Mouse (Mus musculus): ENCODE data around the gene Cxcr5.

The Cxcr5 gene

GRCm38 (mm10) chr9:44479628-44480428, 81.8 kb downstream of the Cxcr5 start:
- DNase-seq (ENCODE audit: low read depth, low spot score) = peak; percentile 93

- peak; percentile 86 for DNase-seq (ENCODE audit: low read depth, low spot score)
These were observed 82.6 kb downstream of the Cxcr5 start for GRCm38 (mm10) chr9:44478959-44479605.

- peak; percentile 87 for DNase-seq (ENCODE audit: low read depth, low spot score)
These were observed 83.3 kb downstream of the Cxcr5 start for GRCm38 (mm10) chr9:44478229-44478921.

GRCm38 (mm10) chr9:44477339-44478228, 84.1 kb downstream of the Cxcr5 start:
- peak; percentile 80 for DNase-seq (ENCODE audit: low read depth, low spot score)

- DNase-seq (ENCODE audit: low read depth, low spot score) = peak; percentile 75
These were observed 85.7 kb downstream of the Cxcr5 start for GRCm38 (mm10) chr9:44475936-44476335.

GRCm38 (mm10) chr9:44474327-44474726, 87.3 kb downstream of the Cxcr5 start:
- no peak for DNase-seq (ENCODE audit: low read depth, low spot score)

GRCm38 (mm10) chr9:44473184-44473583, 88.5 kb downstream of the Cxcr5 start:
- DNase-seq (ENCODE audit: low read depth, low spot score) = no peak

- no peak for DNase-seq (ENCODE audit: low read depth, low spot score)
These were observed 92.9 kb downstream of the Cxcr5 start for GRCm38 (mm10) chr9:44468800-44469199.

- DNase-seq (ENCODE audit: low read depth, low spot score) = no peak
These were observed 93.5 kb downstream of the Cxcr5 start for GRCm38 (mm10) chr9:44468224-44468623.

GRCm38 (mm10) chr9:44461950-44462349, 99.7 kb downstream of the Cxcr5 start:
- DNase-seq (ENCODE audit: low read depth, low spot score) = no peak

Data from ZHBTc4 (cell line).